Mouse (Mus musculus) kidney, adult 9 months (tissue): ENCODE measurements at regions not wholly inside any gene's neighbourhood (a gene's known extent, or its start where the extent isn't known, plus 50 kb on each side); places are given as distances from the start of the nearest gene placed in this dataset.
"Not testable (repeated sequence)": the region's sequence is repeated elsewhere in the genome, so short reads cannot be mapped to it uniquely, and the experiment has no call there.

Experiments
- DNase-seq: peaks from one replicate; pipeline ENCODE4 v3.0.0; 2022

- peak; percentile 37 for DNase-seq
Observed at GRCm38 (mm10) chr7:63995255-63995980, 56.7 kb upstream of the Klf13 start.

GRCm38 (mm10) chr7:63994769-63995168 lies 56.1 kb upstream of the Klf13 start:
- DNase-seq, result not testable (repeated sequence)

DNA sequence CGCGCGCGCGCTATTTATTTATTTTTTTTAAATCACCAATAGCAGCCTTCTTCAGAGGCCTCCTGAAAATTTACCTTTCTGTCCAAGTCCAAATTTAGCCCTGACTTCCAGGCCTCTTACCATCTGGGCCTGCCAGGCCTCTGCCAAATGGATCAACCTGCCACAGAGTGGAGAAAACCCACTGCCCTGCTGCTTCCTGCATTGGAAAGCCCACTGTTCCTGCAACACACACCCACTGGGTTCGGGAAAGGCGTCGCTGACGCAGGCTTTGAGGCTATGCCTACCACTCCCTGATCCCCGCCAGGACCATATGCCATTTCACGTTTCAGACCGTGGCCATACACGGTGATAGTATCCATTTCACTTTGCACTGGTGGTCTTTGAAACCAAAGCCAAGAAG lies 53.4 kb upstream of the Klf13 start:
- DNase-seq, result no peak

DNA sequence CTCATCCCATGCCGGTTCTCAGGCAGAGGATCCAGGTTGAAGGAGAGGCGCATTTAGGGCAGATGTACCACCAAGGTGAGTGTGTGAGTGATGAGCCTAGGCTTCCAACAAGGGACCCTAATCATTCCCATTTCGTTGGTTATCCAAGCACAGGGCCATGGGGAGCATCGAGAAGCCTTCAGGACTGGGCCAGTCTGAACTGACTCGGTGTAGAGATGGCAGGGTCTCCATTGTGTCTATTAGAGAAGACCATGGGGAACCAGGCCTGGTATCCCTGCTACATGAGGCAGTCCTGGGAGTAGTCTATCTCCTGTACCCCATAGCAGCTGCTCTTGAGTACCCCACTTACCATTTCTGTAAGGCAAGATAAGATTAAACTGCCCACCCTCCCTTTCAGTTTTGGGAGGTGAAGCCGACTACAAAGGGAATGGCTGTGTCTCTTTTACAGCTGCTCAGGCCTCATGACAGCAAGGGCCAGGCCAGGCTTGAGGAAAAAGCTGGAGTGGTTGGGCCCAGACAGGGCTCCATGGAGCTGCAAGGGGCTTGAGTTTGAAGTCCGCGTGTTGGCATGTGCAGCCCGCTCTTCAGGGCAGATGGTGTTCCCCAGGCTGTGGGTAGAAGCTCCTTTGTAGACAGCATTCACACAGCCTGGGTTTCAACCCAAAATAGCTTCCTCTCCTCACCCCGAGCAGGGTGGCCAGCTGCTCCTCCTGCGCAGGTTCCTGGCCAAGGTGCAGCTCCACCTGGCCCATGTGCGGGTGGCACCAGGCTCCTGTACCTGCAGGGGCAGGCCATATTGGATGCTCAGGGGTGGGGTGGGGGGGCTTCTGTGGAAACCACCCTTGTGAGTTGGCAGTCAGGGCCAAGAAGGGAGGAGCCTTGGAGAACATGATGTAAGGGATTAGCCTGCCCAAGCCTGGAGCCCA lies 52.6 kb upstream of the Klf13 start:
- DNase-seq, result no peak

GRCm38 (mm10) chr7:63990312-63991028 lies 51.8 kb upstream of the Klf13 start:
- no peak for DNase-seq

- DNase-seq, result no peak
Observed at GRCm38 (mm10) chr7:63989736-63990135, 51.0 kb upstream of the Klf13 start.
